Mouse (Mus musculus): Measurements from ENCODE around the gene Il12rb1. TPM values are rescaled to one million over a fixed set of nuclear protein-coding genes. Genes with fewer than 3 reads are reported as not detected.

The Il12rb1 gene
- polyA plus RNA-seq, 1 experiment from 2014 or later, result 0.36 TPM

GRCm38 (mm10) chr8:70850132-70850845, 42.0 kb downstream of the Il12rb1 start:
- H3K9ac ChIP-seq, result no peak overlapping the region
- no peak for ATAC-seq (replicated peaks)
- 0 out of 2 replicates have a peak, but pooled peaks cover 3% of the 10 kb centered on the region for H3K4me1 ChIP-seq
- 84% methylated on average over 7 of the region's 7 CpGs for WGBS
- no peak overlapping the region for H3K27ac ChIP-seq
- no peak overlapping the region for H3K4me2 ChIP-seq
- H3K4me3 ChIP-seq, result no peak overlapping the region
- no peaks in the 10 kb centered on the region for H3K36me3 ChIP-seq (replicated peaks)
- no peaks in the 10 kb centered on the region for H3K9me3 ChIP-seq
- no peaks in the 10 kb centered on the region for H3K27me3 ChIP-seq (replicated peaks)

- Histone ChIP-seq H3K27me3 (replicated peaks) (no peaks in the 10 kb centered on the region), H3K9me3 (no peaks in the 10 kb centered on the region), H3K36me3 (replicated peaks) (no peaks in the 10 kb centered on the region), H3K4me1 (peaks cover 3% of the 10 kb centered on the region; the same call in 1 of the 2 replicates), H3K9ac (no peak overlapping the region), H3K4me3 (no peak overlapping the region), H3K27ac (no peak overlapping the region), H3K4me2 (no peak overlapping the region)
- 84% methylated on average over 4 of the region's 4 CpGs for WGBS
- ATAC-seq (replicated peaks), result no peak
Observed at GRCm38 (mm10) chr8:70850947-70851346, 42.7 kb downstream of the Il12rb1 start.

GRCm38 (mm10) chr8:70851837-70852236, 43.6 kb downstream of the Il12rb1 start:
- no peak overlapping the region for H3K4me2 ChIP-seq
- no peaks in the 10 kb centered on the region for H3K36me3 ChIP-seq (replicated peaks)
- no peak overlapping the region for H3K4me3 ChIP-seq
- H3K9me3 ChIP-seq, result no peaks in the 10 kb centered on the region
- H3K27ac ChIP-seq, result no peak overlapping the region
- H3K9ac ChIP-seq, result no peak overlapping the region
- 65% methylated on average over 6 of the region's 6 CpGs for WGBS
- peaks cover 12% of the 10 kb centered on the region for H3K4me1 ChIP-seq
- no peaks in the 10 kb centered on the region for H3K27me3 ChIP-seq (replicated peaks)
- no peak for ATAC-seq (replicated peaks)

DNA sequence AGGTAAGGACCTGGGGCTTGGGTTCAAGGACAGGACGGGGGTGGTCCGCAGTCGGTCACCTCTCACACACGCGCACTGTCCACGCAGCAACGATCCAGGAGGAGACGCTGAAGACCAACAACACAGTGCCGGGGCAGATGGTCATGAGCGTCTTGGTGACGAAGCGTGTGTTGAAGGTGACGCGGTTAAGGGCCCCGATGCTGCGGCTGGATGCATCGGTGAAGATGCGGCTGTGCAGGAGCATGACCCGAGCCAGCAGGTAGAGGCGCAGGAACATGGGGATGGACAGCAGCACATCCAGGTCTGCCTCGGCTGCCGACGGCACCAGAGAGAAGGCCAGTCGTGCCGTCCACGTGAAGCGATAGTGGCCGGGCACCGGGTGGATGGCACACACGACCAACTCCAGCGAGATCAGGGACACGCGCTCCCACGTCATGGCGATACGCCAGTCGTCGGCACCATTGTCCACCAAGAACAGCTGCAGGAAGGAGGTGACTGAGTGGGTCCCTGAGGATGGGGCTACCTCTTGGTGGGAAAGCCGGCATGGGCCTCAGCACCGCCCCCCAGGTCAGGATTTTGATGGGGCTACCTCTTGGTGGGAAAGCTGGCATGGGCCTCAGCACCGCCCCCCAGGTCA, 44.5 kb downstream of the Il12rb1 start:
- ATAC-seq (replicated peaks), result no peak
- Histone ChIP-seq H3K4me1 (peaks cover 20% of the 10 kb centered on the region), H3K9me3 (no peaks in the 10 kb centered on the region), H3K4me2 (no peak overlapping the region), H3K36me3 (replicated peaks) (no peaks in the 10 kb centered on the region), H3K27ac (no peak overlapping the region), H3K4me3 (no peak overlapping the region), H3K27me3 (replicated peaks) (no peaks in the 10 kb centered on the region), H3K9ac (no peak overlapping the region)
- 92% methylated on average over 41 of the region's 41 CpGs for WGBS

DNA sequence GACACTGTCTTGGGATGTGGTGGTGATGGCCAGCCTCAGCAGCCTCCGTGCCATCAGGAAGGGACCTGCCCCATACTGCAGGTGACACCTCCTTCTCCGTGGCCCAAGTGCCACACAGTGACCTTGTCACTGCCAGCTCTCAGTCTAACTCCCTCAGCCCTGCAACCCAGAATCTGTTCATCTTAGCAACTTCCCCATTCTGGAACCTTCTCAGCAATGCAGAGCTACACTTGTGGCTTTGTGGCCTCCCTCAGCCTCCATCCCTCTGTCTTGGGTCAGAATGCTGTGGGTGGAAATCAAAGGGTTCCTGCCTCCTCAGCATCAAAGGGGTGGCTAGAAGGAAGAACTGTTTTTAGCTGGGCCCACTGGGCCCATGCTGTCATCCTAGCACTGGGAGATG, 45.6 kb downstream of the Il12rb1 start:
- H3K27ac ChIP-seq, result no peak overlapping the region
- WGBS, result 90% methylated on average over 2 of the region's 2 CpGs
- no peak for ATAC-seq (replicated peaks)

DNA sequence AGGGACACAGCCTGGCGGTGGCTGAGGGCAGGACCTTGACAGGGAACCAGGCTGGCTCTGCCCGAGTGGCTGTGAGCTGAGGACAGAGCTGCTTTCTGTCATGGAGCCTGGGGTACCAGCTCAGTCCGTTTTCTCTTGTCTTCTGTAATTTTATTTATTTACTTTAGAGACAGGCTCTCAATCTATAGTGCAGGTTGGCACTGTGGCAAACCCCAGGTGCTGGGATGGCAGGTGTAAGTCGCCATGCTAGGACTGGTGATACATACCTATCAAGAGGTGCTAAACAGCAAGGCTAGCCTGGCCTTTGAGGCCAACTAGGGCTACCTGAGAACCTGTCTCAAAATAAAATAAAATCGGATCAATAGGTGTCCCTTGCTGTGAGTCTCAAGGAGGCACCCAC, 47.8 kb downstream of the Il12rb1 start:
- Histone ChIP-seq H3K27ac (no peak overlapping the region), H3K4me3 (no peak overlapping the region), H3K9me3 (no peaks in the 10 kb centered on the region), H3K4me2 (peak overlapping the region; percentile 87), H3K27me3 (replicated peaks) (no peaks in the 10 kb centered on the region), H3K36me3 (replicated peaks) (no peaks in the 10 kb centered on the region), H3K4me1 (peaks cover 31% of the 10 kb centered on the region), H3K9ac (no peak overlapping the region; the same call in 1 of the 2 replicates)
- WGBS, result 68% methylated on average over 5 of the region's 5 CpGs
- no peak for ATAC-seq (replicated peaks)

More for the DNA sequence above, 45.6 kb downstream of the Il12rb1 start:
- Histone ChIP-seq H3K9ac (no peak overlapping the region), H3K4me3 (no peak overlapping the region), H3K9me3 (no peaks in the 10 kb centered on the region), H3K4me2 (no peak overlapping the region), H3K36me3 (replicated peaks) (no peaks in the 10 kb centered on the region), H3K4me1 (peaks cover 28% of the 10 kb centered on the region), H3K27me3 (replicated peaks) (no peaks in the 10 kb centered on the region)

GRCm38 (mm10) chr8:70856541-70857197, 48.4 kb downstream of the Il12rb1 start:
- Histone ChIP-seq H3K9ac (peak overlapping the region; percentile 62), H3K4me3 (peak overlapping the region; percentile 50), H3K27ac (no peak overlapping the region), H3K27me3 (replicated peaks) (no peaks in the 10 kb centered on the region), H3K4me2 (peak overlapping the region; percentile 87), H3K9me3 (no peaks in the 10 kb centered on the region), H3K4me1 (peaks cover 36% of the 10 kb centered on the region), H3K36me3 (replicated peaks) (no peaks in the 10 kb centered on the region)
- 6% methylated on average over 33 of the region's 33 CpGs for WGBS
- ATAC-seq (replicated peaks), result peak; percentile 75

- Histone ChIP-seq H3K4me2 (peak overlapping the region; percentile 87), H3K27ac (peak overlapping the region; percentile 45; the same call in 1 of the 2 replicates), H3K27me3 (replicated peaks) (no peaks in the 10 kb centered on the region), H3K36me3 (replicated peaks) (no peaks in the 10 kb centered on the region), H3K4me1 (peaks cover 44% of the 10 kb centered on the region), H3K9ac (no peak overlapping the region), H3K4me3 (peak overlapping the region; percentile 50; the same call in 1 of the 2 replicates), H3K9me3 (no peaks in the 10 kb centered on the region)
- ATAC-seq (replicated peaks), result peak; percentile 19; the same call in 1 of the 2 replicates
- WGBS, result 13% methylated on average over 4 of the region's 4 CpGs
Observed at GRCm38 (mm10) chr8:70857516-70857915, 49.3 kb downstream of the Il12rb1 start.

DNA sequence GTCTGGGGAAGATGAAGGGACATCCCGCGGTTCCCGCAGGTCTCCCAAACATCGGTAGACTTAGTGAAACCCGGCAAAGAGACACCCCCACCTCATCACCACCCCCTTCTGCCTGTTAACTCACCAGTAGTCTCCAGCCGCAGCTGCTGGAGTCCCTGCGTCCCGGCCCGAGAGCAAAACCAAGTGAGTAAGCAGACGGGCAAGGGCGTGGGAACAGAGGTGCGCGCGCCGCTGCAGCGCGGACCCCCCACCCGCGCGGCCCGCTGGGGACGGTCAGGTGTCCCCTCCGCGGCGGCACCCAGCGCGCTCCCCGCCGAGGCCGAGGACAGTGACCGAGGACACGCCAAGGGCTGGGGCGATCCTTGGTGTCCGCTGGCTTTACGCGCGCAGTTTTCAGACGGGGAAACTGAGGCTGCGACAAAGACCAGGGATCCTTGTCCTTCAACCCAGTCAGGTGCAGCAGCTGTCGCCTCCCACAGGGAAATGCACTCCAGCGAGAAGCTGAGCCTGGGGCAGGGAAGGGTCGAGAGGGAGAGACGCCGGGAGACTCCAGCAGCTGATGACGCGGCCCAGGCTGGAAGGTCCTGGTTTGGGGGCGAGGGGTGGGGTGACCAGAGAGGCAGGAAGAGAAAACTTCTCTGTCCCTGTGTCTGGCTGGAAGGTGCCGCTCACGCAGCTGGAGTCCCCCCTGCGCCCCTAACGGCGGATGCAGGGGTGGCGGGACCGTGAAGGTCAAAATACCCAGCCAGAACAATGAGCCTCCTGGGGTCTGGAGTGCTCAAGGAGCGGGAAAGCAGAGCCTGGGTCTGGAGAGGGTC, 54.8 kb downstream of the Il12rb1 start, which contains the start of gene Kcnn1:
Gene Kcnn1 (minus strand): TSS at position 435 of the 818 bp plus-strand sequence.
- H3K4me3 ChIP-seq, result peak within 1 kb of the TSS; percentile 56
- H3K36me3 ChIP-seq (replicated peaks), result no peaks in the 10 kb centered on the region
- WGBS, result under 1% methylated on average over 55 of the region's 55 CpGs
- no peaks in the 10 kb centered on the region for H3K27me3 ChIP-seq (replicated peaks)
- peak within 1 kb of the TSS; percentile 95 for H3K4me2 ChIP-seq
- peaks cover 63% of the 10 kb centered on the region for H3K4me1 ChIP-seq
- no peak for ATAC-seq (replicated peaks)
- H3K27ac ChIP-seq, result peak within 1 kb of the TSS; percentile 95
- peak within 1 kb of the TSS; percentile 65 for H3K9ac ChIP-seq
- no peaks in the 10 kb centered on the region for H3K9me3 ChIP-seq

DNA sequence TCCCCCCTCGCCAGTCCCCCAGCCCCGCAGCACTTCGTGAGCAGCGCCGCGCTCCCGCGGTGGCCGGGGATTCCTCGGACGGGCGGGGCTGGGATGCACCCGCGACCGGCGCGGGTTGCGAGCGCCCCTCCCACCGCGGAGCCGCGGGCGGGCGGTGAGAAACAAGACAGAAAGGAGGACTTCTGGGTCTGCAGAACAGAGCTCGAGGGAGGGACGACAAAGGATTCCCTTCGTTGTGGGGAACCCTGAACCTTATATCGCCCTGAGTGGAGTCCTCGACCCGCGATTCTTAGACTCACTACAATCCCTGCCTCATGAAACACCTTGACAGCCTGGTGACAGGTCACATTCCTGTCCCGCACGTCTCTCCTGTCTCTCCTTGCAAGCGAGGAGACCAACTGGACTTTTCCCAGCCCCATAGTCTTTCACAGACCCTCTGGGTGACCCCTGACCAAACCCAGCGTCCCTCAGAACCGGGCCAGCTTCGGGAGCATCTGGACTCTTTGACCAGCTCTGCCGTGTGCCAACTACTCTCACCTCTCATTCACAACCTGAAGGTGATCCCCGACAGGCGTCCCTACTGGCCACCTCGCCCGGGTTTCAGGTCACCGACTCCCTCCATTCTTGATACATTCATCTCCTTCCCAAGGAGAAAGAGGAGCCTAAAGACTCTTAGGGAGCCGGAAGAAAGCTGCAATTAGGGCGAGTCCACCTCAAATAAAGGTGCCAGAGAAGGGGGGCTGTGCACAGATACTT, 55.9 kb downstream of the Il12rb1 start:
- Histone ChIP-seq H3K36me3 (replicated peaks) (no peaks in the 10 kb centered on the region), H3K4me2 (peak overlapping the region; percentile 95), H3K27me3 (replicated peaks) (no peaks in the 10 kb centered on the region), H3K4me3 (peak overlapping the region; percentile 56), H3K9ac (peak overlapping the region; percentile 65), H3K27ac (peak overlapping the region; percentile 95), H3K9me3 (no peaks in the 10 kb centered on the region), H3K4me1 (peaks cover 67% of the 10 kb centered on the region)
- 2% methylated on average over 46 of the region's 46 CpGs for WGBS
- no peak for ATAC-seq (replicated peaks)

DNA sequence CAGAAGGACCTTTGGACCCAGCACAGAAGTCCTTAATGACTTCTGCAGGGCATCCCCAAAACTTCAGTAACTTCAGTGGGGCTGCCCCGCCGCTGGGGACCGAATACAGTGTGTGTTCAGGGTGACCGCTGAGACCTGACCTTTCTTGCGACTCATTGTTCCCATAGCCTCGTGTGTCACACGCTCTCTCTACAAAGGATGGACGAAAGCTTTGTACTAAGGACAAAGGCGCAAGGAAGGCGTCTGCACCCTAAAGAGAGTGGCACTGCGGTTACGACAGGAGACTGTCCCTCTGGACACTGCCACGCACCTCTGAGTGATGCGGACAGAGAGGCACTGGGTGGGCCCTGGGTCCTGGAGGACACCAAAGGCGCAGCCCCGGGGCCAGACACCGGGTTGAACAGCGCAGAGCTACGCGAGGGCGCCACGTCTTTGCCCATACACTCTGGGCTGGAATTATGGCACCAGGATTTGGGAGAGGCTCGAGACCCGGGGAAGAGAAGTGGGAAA, 56.5 kb downstream of the Il12rb1 start:
- ATAC-seq (replicated peaks), result peak; percentile 32
- Histone ChIP-seq H3K9me3 (no peaks in the 10 kb centered on the region), H3K9ac (peak overlapping the region; percentile 65), H3K36me3 (replicated peaks) (no peaks in the 10 kb centered on the region), H3K27me3 (replicated peaks) (no peaks in the 10 kb centered on the region), H3K4me3 (peak overlapping the region; percentile 56), H3K4me2 (peak overlapping the region; percentile 95), H3K27ac (peak overlapping the region; percentile 95), H3K4me1 (peaks cover 73% of the 10 kb centered on the region)
- under 1% methylated on average over 24 of the region's 24 CpGs for WGBS

Measured in midbrain, embryonic 15.5 days (tissue).